Comparison of ENCODE assay signal across 8 mouse cellular contexts in the genomic region with DNA sequence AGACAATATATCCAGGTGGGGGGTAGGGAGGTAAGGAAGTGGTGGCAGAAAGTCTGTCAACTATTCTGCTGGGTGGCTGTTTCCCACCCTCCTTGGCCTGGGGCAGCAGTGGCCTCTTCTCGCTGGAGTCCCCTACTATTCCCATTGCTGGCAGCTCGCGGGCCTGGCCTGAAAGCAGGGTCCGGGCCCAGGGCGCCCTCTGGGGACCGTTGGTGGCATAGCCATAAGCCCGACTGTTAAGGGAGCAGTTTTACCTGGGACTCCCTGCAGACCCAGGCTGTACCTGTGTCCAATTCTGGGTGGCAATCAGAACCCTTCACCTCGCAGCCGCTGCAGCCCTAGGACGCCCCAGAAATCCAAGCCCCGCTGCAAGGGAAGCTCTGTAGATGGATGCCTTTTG. TPM values are rescaled to one million over a fixed set of nuclear protein-coding genes. Genes with fewer than 3 reads are reported as not detected.
DNase-seq lines count a peak whose midpoint lies in the region; ATAC-seq and TF ChIP-seq lines count a peak whose summit lies in the region.

No protein-coding gene starts in this region.

- H3K9ac ChIP-seq in intestine, embryonic 15.5 days, result no peak overlapping the region
- H3K9ac ChIP-seq in liver, postnatal 0 days (replicated peaks), result no peak overlapping the region

- peak; percentile 71 for ATAC-seq in intestine, embryonic 15.5 days
- no peak for ATAC-seq in liver, postnatal 0 days

- no peaks in the 10 kb centered on the region for H3K9me3 ChIP-seq in intestine, embryonic 15.5 days
- no peaks in the 10 kb centered on the region for H3K9me3 ChIP-seq in liver, postnatal 0 days (ENCODE audit: low read length)

- 0 out of 2 replicates have a peak overlapping the region, but pooled peaks have one; percentile 31 for H3K4me2 ChIP-seq in intestine, embryonic 15.5 days (replicated peaks)
- no peak overlapping the region for H3K4me2 ChIP-seq in liver, postnatal 0 days (ENCODE audit: low read depth, low read length)

- no peak for TF ChIP-seq EP300 in liver, postnatal 0 days (IDR thresholded peaks at IDR 0.05; ENCODE audit: low read depth)

- H3K4me3 ChIP-seq in intestine, embryonic 15.5 days (replicated peaks), result no peak overlapping the region
- no peak overlapping the region for H3K4me3 ChIP-seq in liver, postnatal 0 days (ENCODE audit: low read depth, low read length)
- H3K4me3 ChIP-seq in olfactory bulb, adult 2 months (ENCODE audit: insufficient read depth, low read depth, low read length), result no peak overlapping the region

- peaks cover 10% of the 10 kb centered on the region for H3K4me1 ChIP-seq in intestine, embryonic 15.5 days (replicated peaks)
- no peaks in the 10 kb centered on the region for H3K4me1 ChIP-seq in liver, postnatal 0 days (ENCODE audit: insufficient read depth)
- H3K4me1 ChIP-seq in olfactory bulb, adult 2 months (ENCODE audit: control insufficient read depth, insufficient read depth, low read length), result peaks cover 6% of the 10 kb centered on the region; the same call in 1 of the 2 replicates

- DNase-seq in ovary, postnatal 36 days (ENCODE audit: low spot score), result peak; percentile 40
- DNase-seq in ovary, adult 18-20 months (ENCODE audit: low spot score), result no peak
- DNase-seq in cerebellum, postnatal 10 days, result peak; percentile 87 to 90
- DNase-seq in gastrocnemius, postnatal 4 days (ENCODE audit: low spot score in 2 of 2), result peak; percentile 42 to 57
- peak; percentile 61 for DNase-seq in liver, postnatal 0 days
- no peak for DNase-seq in spleen, adult 12 weeks (ENCODE audit: low spot score)

- TF ChIP-seq POLR2A in olfactory bulb, adult 2 months (IDR thresholded peaks at IDR 0.05; ENCODE audit: insufficient read depth, low read depth, low read length), result no peak

- peaks cover 63% of the 10 kb centered on the region for H3K27me3 ChIP-seq in intestine, embryonic 15.5 days (replicated peaks)
- peaks cover 66% of the 10 kb centered on the region for H3K27me3 ChIP-seq in liver, postnatal 0 days (ENCODE audit: insufficient read depth, low read length)

- no peak overlapping the region for H3K27ac ChIP-seq in intestine, embryonic 15.5 days
- H3K27ac ChIP-seq in liver, postnatal 0 days (ENCODE audit: low read depth), result no peak overlapping the region
- H3K27ac ChIP-seq in olfactory bulb, adult 2 months (ENCODE audit: insufficient read depth, low read depth, low read length), result no peak overlapping the region

- H3K36me3 ChIP-seq in intestine, embryonic 15.5 days, result no peaks in the 10 kb centered on the region
- no peaks in the 10 kb centered on the region for H3K36me3 ChIP-seq in liver, postnatal 0 days (replicated peaks; ENCODE audit: insufficient read depth, low read length)

- 1% methylated on average over 11 of the region's 11 CpGs for WGBS in intestine, embryonic 15.5 days
- 2% methylated on average over 11 of the region's 11 CpGs for WGBS in liver, postnatal 0 days (ENCODE audit: insufficient replicate concordance)
- 5% methylated on average over 11 of the region's 11 CpGs for WGBS in olfactory bulb, adult 2 months

- peak; percentile 67 for TF ChIP-seq CTCF in liver, postnatal 0 days (IDR thresholded peaks at IDR 0.05; ENCODE audit: low read depth)
- TF ChIP-seq CTCF in olfactory bulb, adult 2 months (IDR thresholded peaks at IDR 0.05; ENCODE audit: insufficient read depth, low read depth, low read length), result peak; percentile 21; the same call in 1 of the 2 replicates

RNA-seq across cellular contexts. Expression of a gene that starts 9.6 kb away (rescaled TPM):
- 1 to 10 TPM; 5.8 to 8.9 TPM for total RNA-seq in gastrocnemius, postnatal 4 days (2021)
- polyA plus RNA-seq in intestine, embryonic 15.5 days (2015; fragmentation: Nextera tagmentation; extraction: Ambion mirVana), result 0.36 and 0.38 TPM in 2 replicates
- 0.02 TPM in 1 of 2 replicates, not detected in the other for polyA plus RNA-seq in liver, postnatal 0 days (2015; fragmentation: Nextera tagmentation; extraction: Ambion mirVana)
- not detected in 2 replicates for polyA plus RNA-seq in olfactory bulb, adult 2 months (2012; ENCODE audit: insufficient read depth, insufficient read length, low replicate concordance, missing spikeins)

Comparison
In these comparisons a context has a peak if more than half of its experiments do, and no peak if none do; other contexts are left out.
1. DNase-seq: peak in ovary, postnatal 36 days (single experiment), cerebellum, postnatal 10 days (2 of 2), gastrocnemius, postnatal 4 days (2 of 2) and liver, postnatal 0 days (single experiment); none in ovary, adult 18-20 months (single experiment) and spleen, adult 12 weeks (single experiment).